Mouse (Mus musculus) lung, postnatal 0 days (tissue): ENCODE measurements around the gene Psg20.
A peak's percentile ranks its signal among the peaks of the same experiment; 100 is the strongest.
"Not testable (repeated sequence)": the region's sequence is repeated elsewhere in the genome, so short reads cannot be mapped to it uniquely, and the experiment has no call there.

Experiments
- CTCF ChIP-seq: IDR thresholded peaks from 2 replicates; pipeline ENCODE4 v1.5.1; 2016; ENCODE audit warnings: antibody characterized with exemption, mild to moderate bottlenecking
- EP300 ChIP-seq: IDR thresholded peaks from 2 replicates; pipeline ENCODE4 v1.6.1; 2016; ENCODE audit warnings: antibody characterized with exemption, mild to moderate bottlenecking, control low read depth

DNA sequence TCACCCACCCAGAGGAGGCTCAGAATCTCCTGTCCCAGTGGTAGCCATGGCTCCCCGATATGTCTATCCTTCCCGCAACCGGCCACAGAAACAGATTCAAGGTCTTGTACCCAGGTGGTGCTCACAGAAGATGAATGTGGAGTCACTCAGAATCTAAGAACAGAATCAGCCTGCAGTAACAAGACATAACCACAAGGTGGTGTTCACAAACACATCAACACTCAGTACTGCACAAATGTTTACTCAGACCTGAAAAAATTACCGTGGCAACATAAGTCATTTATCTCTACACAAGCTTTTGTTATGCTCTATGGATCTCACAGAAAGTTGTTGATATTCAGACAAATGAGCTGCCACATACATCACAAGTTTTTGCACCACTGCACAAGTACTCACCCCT, 24.3 kb upstream of the Psg20 start:
- TF ChIP-seq CTCF: peak; percentile 61
- TF ChIP-seq EP300: not testable (repeated sequence)
